Mouse (Mus musculus) C2C12 (cell line): ENCODE measurements around the gene Elmsan1.
"Not testable (repeated sequence)": the region's sequence is repeated elsewhere in the genome, so short reads cannot be mapped to it uniquely, and the experiment has no call there.

ENCODE experiments used
- CTCF ChIP-seq: IDR thresholded peaks from one replicate; pipeline ENCODE4 v1.5.1; 2011; ENCODE audit not compliant: control insufficient read depth, insufficient read depth, insufficient read length
- FOSL1 ChIP-seq: IDR thresholded peaks from one replicate; pipeline ENCODE4 v1.8.0; 2011; ENCODE audit warnings: mild to moderate bottlenecking, low read length; ENCODE audit not compliant: poor library complexity, insufficient read depth, severe bottlenecking
- MAX ChIP-seq: IDR thresholded peaks from one replicate; pipeline ENCODE4 v1.6.1; 2011; ENCODE audit warnings: mild to moderate bottlenecking, control low read depth
- MYOD1 ChIP-seq: IDR thresholded peaks from one replicate; pipeline ENCODE4 v1.6.1; 2011; ENCODE audit warnings: low read depth; ENCODE audit not compliant: control insufficient read depth, insufficient read length
- MYOG ChIP-seq: IDR thresholded peaks from one replicate; pipeline ENCODE4 v1.6.1; 2011; ENCODE audit not compliant: control insufficient read depth, insufficient read length; ENCODE audit errors: extremely low read depth
- USF1 ChIP-seq: IDR thresholded peaks from one replicate; pipeline ENCODE4 v1.6.1; 2011; ENCODE audit warnings: low read depth, mild to moderate bottlenecking, control low read depth, moderate library complexity

DNA sequence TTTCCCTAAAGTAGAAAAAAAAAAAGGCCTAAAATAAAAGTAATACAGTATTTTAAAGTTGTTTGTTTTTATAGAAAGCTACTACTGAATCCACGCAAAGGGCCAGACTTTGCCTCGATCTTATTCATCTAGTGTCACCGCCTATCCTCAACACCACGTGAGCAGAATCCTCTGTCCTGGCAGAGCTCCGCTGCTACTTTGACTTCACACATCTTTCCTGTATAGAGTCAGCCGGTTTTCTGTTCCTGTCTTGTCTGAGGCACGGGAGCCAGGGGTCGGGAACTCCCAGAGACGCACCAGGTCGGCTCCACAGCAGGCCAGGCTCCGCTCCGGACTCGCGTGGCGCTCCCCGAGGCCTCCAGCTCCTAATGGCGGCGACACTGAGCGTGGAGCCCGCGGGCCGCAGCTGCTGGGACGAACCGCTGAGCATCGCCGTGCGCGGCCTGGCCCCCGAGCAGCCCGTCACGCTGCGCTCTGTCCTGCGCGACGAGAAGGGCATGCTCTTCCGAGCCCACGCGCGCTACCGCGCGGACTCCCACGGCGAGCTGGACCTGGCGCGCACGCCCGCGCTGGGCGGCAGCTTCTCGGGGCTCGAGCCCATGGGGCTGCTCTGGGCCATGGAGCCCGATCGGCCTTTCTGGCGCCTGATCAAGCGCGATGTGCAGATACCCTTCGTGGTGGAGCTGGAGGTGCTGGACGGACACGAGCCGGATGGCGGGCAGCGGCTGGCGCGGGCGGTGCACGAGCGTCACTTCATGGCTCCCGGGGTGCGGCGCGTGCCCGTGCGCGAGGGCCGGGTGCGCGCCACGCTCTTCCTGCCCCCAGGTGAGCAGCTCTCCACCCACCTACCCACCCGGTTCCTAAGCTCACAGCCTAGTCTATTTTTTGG is 117.8 kb downstream of the Elmsan1 start, which contains the start of gene Acot6:
- not testable (repeated sequence) for TF ChIP-seq CTCF, MYOG, MYOD1, MAX, FOSL1
- TF ChIP-seq USF1: peak; percentile 51
